15 mouse cellular contexts compared by ENCODE assay signal in the genomic region with DNA sequence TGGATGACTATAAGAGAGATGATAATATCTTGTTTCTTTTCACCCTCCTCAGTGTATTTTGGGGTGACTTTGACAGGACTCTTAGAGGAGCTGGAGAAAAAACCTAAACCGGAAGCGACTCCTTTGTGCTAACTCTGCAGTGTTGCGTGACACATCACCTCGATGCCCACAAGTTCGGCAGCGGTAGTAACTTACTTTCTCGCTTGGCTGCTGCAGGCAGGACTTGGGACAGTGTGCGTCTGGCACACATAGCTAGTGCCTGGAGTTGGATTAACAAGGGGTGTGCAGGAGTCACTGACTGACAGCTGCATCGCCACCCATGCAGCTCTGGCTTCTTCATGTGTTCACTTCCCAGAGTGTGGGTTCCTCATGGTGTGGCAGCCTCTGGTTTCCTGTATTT. TPM values are rescaled to one million over a fixed set of nuclear protein-coding genes. Genes with fewer than 3 reads are reported as not detected.
DNase-seq lines count a peak whose midpoint lies in the region; ATAC-seq and TF ChIP-seq lines count a peak whose summit lies in the region.
"Had no signal": no experiment of that assay in that cellular context is flagged by ENCODE, and none has a peak within 500 bp of the region (broad histone marks: within the 10 kb centered on the region; RNA-seq: fewer than 3 reads in every experiment).

No protein-coding gene starts in this region.

- 83% methylated on average over 9 of the region's 9 CpGs for WGBS in heart, embryonic 13.5 days
- WGBS in thymus, adult 2 months = 60% methylated on average over 9 of the region's 9 CpGs
- WGBS in intestine, embryonic 16.5 days = 89% methylated on average over 9 of the region's 9 CpGs

- peak overlapping the region; percentile 77 for H3K27ac ChIP-seq in heart, embryonic 13.5 days (replicated peaks)
- H3K27ac ChIP-seq in thymus, adult 2 months (ENCODE audit: control insufficient read depth, insufficient read depth, low read length) = no peak overlapping the region
- H3K27ac ChIP-seq in intestine, embryonic 16.5 days (ENCODE audit: low read length) = no peak overlapping the region
- H3K27ac ChIP-seq: embryonic facial prominence, embryonic 15.5 days; limb, embryonic 13.5 days had no signal

- no peak overlapping the region for H3K4me2 ChIP-seq in heart, embryonic 13.5 days
- no peak overlapping the region for H3K4me2 ChIP-seq in myocyte (ENCODE audit: low read depth)
- no peak overlapping the region for H3K4me2 ChIP-seq in intestine, embryonic 16.5 days (ENCODE audit: low read depth, low read length)
- H3K4me2 ChIP-seq: embryonic facial prominence, embryonic 15.5 days; limb, embryonic 13.5 days had no signal

- peaks cover 64% of the 10 kb centered on the region for H3K4me1 ChIP-seq in heart, embryonic 13.5 days
- H3K4me1 ChIP-seq in thymus, adult 2 months (replicated peaks; ENCODE audit: control insufficient read depth, insufficient read depth, low read length) = peaks cover 29% of the 10 kb centered on the region
- peaks cover 5% of the 10 kb centered on the region; the same call in 1 of the 2 replicates for H3K4me1 ChIP-seq in intestine, embryonic 16.5 days (ENCODE audit: control insufficient read depth, insufficient read depth, low read length)

- ATAC-seq in heart, embryonic 13.5 days (ENCODE audit: extremely low read depth, insufficient number of reproducible peaks, low FRiP score, low TSS enrichment) = no peak
- no peak for ATAC-seq in intestine, embryonic 16.5 days
- ATAC-seq: CD4-positive, CD25-positive, alpha-beta regulatory T cell, adult 4 months; liver, postnatal 0 days had no signal

- peaks cover 86% of the 10 kb centered on the region for H3K79me2 ChIP-seq in myocyte (ENCODE audit: control insufficient read depth, insufficient read depth)

- no peak for TF ChIP-seq POLR2A in thymus, adult 2 months (IDR thresholded peaks at IDR 0.05; ENCODE audit: control insufficient read depth, extremely low read depth, insufficient read depth, low read length, poor library complexity)
- TF ChIP-seq POLR2A in myocyte (IDR thresholded peaks at IDR 0.05; ENCODE audit: insufficient read length, low read depth) = no peak

- no peak overlapping the region for H3ac ChIP-seq in myocyte (ENCODE audit: control insufficient read depth, insufficient read length)

- no peaks in the 10 kb centered on the region for H3K27me3 ChIP-seq in heart, embryonic 13.5 days (replicated peaks)
- H3K27me3 ChIP-seq in thymus, adult 2 months (ENCODE audit: control insufficient read depth, insufficient read depth, low read length) = no peaks in the 10 kb centered on the region
- H3K27me3 ChIP-seq in myocyte (ENCODE audit: control insufficient read depth, insufficient read depth, insufficient read length) = no peaks in the 10 kb centered on the region
- H3K27me3 ChIP-seq in intestine, embryonic 16.5 days (replicated peaks; ENCODE audit: control insufficient read depth, insufficient read depth, low read length) = no peaks in the 10 kb centered on the region
- H3K27me3 ChIP-seq: embryonic facial prominence, embryonic 15.5 days; limb, embryonic 13.5 days had no signal

- H3K4me3 ChIP-seq in heart, embryonic 13.5 days = no peak overlapping the region
- no peak overlapping the region for H3K4me3 ChIP-seq in thymus, adult 2 months (ENCODE audit: control insufficient read depth, insufficient read depth, low read length)
- H3K4me3 ChIP-seq in myocyte = no peak overlapping the region
- no peak overlapping the region for H3K4me3 ChIP-seq in intestine, embryonic 16.5 days (ENCODE audit: low read length)
- H3K4me3 ChIP-seq: embryonic facial prominence, embryonic 15.5 days; limb, embryonic 13.5 days had no signal

- no peak overlapping the region for H3K9ac ChIP-seq in heart, embryonic 13.5 days
- H3K9ac ChIP-seq in intestine, embryonic 16.5 days (ENCODE audit: low read depth, low read length) = no peak overlapping the region
- H3K9ac ChIP-seq: embryonic facial prominence, embryonic 15.5 days; limb, embryonic 13.5 days; liver, postnatal 0 days had no signal

- no peak for TF ChIP-seq CTCF in thymus, adult 2 months (IDR thresholded peaks at IDR 0.05; ENCODE audit: borderline replicate concordance, control insufficient read depth, extremely low read depth, insufficient read depth, low read length, poor library complexity)

- DNase-seq in heart, postnatal 4 days = no peak
- DNase-seq in thymus, adult 2 months = peak; percentile 35
- no peak for DNase-seq in thymus, postnatal 0 days (ENCODE audit: low spot score)
- no peak for DNase-seq in cerebellum, adult 9-11 months
- DNase-seq: adrenal gland, postnatal 10 days; cerebellum, adult 8-10 months; kidney, adult 9 months; liver, postnatal 0 days; right cerebral cortex, adult 18-20 months had no signal

- H3K9me3 ChIP-seq in heart, embryonic 13.5 days = no peaks in the 10 kb centered on the region
- no peaks in the 10 kb centered on the region for H3K9me3 ChIP-seq in intestine, embryonic 16.5 days (ENCODE audit: control insufficient read depth, low read length)
- H3K9me3 ChIP-seq: embryonic facial prominence, embryonic 15.5 days; limb, embryonic 13.5 days had no signal

- peaks cover 15% of the 10 kb centered on the region for H3K36me3 ChIP-seq in heart, embryonic 13.5 days
- H3K36me3 ChIP-seq in thymus, adult 2 months (ENCODE audit: control insufficient read depth, insufficient read depth, low read length) = no peaks in the 10 kb centered on the region
- peaks cover 66% of the 10 kb centered on the region for H3K36me3 ChIP-seq in myocyte (ENCODE audit: control insufficient read depth, insufficient read depth)
- no peaks in the 10 kb centered on the region; the same call in 1 of the 2 replicates for H3K36me3 ChIP-seq in intestine, embryonic 16.5 days (ENCODE audit: control insufficient read depth, insufficient read depth, low read length)
- H3K36me3 ChIP-seq: limb, embryonic 13.5 days had no signal

TF ChIP-seq in myocyte, 11 proteins besides CTCF, POLR2A, EP300 and RAD21:
- TF ChIP-seq MYOD1 (IDR thresholded peaks at IDR 0.05; ENCODE audit: control insufficient read depth in 1 of 3, insufficient read length in 2 of 3, low read depth in 2 of 3) (peak in 2 of 3 experiments; percentile 13 to 49), MYOG (IDR thresholded peaks at IDR 0.05; ENCODE audit: control insufficient read depth in 1 of 3, insufficient read depth in 1 of 3, insufficient read length in 2 of 3, low read depth in 2 of 3) (peak in 2 of 3 experiments; percentile 4 to 29), CEBPB (IDR thresholded peaks at IDR 0.05; ENCODE audit: insufficient read depth, poor library complexity, severe bottlenecking) (no peak)

RNA-seq across cellular contexts. Expression of a gene that starts 40.0 kb away (rescaled TPM):
- 3.6 and 3.7 TPM in 2 replicates for polyA plus RNA-seq in heart, embryonic 13.5 days (2015; fragmentation: Nextera tagmentation; extraction: Ambion mirVana)
- total RNA-seq in heart, postnatal 4 days (2021) = 1 to 10 TPM; 1.8 to 2.4 TPM
- polyA plus RNA-seq in thymus, adult 2 months (2012; rRNA removed) = 46.8 and 51.1 TPM in 2 replicates
- polyA plus RNA-seq in thymus, postnatal 0 days (2015; fragmentation: Nextera tagmentation; extraction: Ambion mirVana) = 73.2 and 83.0 TPM in 2 replicates
- 0.60 TPM for polyA plus RNA-seq in myocyte (2012; fragmentation: generic; extraction: Trizol)
- polyA plus RNA-seq in intestine, embryonic 16.5 days (2015; fragmentation: Nextera tagmentation; extraction: Ambion mirVana) = 5.8 and 7.4 TPM in 2 replicates

RNA-seq across cellular contexts. Expression of a gene that starts 51.8 kb away (rescaled TPM):
- 233 and 270 TPM in 2 replicates for polyA plus RNA-seq in heart, embryonic 13.5 days (2015; fragmentation: Nextera tagmentation; extraction: Ambion mirVana)
- 100 to 1,000 TPM; 204 to 207 TPM for total RNA-seq in heart, postnatal 4 days (2021)
- polyA plus RNA-seq in thymus, adult 2 months (2012; rRNA removed) = 56.7 and 64.7 TPM in 2 replicates
- 63.5 and 66.1 TPM in 2 replicates for polyA plus RNA-seq in thymus, postnatal 0 days (2015; fragmentation: Nextera tagmentation; extraction: Ambion mirVana)
- 799 TPM for polyA plus RNA-seq in myocyte (2012; fragmentation: generic; extraction: Trizol)
- 115 and 122 TPM in 2 replicates for polyA plus RNA-seq in intestine, embryonic 16.5 days (2015; fragmentation: Nextera tagmentation; extraction: Ambion mirVana)
